Mouse (Mus musculus): ENCODE results near the gene Zp3. TPM values are rescaled to one million over a fixed set of nuclear protein-coding genes. Genes with fewer than 3 reads are reported as not detected.

Zp3 gene
- polyA plus RNA-seq, 1 experiment from 2014 or later, result 0.16 TPM

DNA sequence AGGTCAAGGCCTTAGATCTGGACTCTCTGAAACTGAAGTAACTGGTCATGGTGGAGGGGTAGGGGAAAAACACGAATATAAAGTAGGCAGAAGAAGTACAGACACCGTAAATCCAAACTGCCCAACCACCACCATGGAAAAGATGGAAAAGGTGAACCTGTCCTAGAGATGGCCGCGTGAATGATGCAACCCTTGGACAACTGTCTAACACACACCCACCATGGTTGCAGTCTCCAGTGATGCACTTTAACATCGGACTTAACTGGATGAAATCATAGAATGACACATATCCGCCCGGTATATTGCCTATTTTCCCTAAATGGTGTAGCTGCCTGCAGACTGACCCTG, 44.7 kb upstream of the Zp3 start:
- H3K4me2 ChIP-seq (ENCODE audit: low read length), result peak overlapping the region; percentile 69
- peaks cover 7% of the 10 kb centered on the region for H3K36me3 ChIP-seq (ENCODE audit: insufficient read depth, low read length)
- peak; percentile 34 for ATAC-seq (replicated peaks; ENCODE audit: low FRiP score, low read depth)
- no peak for DNase-seq (ENCODE audit: low spot score)
- no peaks in the 10 kb centered on the region for H3K27me3 ChIP-seq (ENCODE audit: insufficient read depth, low read length)
- 54% methylated on average over 7 of the region's 7 CpGs for WGBS
- H3K27ac ChIP-seq, result peak overlapping the region; percentile 98
- H3K4me3 ChIP-seq (replicated peaks; ENCODE audit: low read depth, low read length), result peak overlapping the region; percentile 83; the same call in 1 of the 2 replicates
- no peak overlapping the region for H3K9ac ChIP-seq (ENCODE audit: low read depth, low read length)
- TF ChIP-seq CTCF (IDR thresholded peaks at IDR 0.05; ENCODE audit: low read depth), result no peak
- H3K4me1 ChIP-seq (replicated peaks; ENCODE audit: insufficient read depth, low read length), result 0 out of 2 replicates have a peak, but pooled peaks cover 3% of the 10 kb centered on the region
- H3K9me3 ChIP-seq (replicated peaks; ENCODE audit: low read length), result no peaks in the 10 kb centered on the region

DNA sequence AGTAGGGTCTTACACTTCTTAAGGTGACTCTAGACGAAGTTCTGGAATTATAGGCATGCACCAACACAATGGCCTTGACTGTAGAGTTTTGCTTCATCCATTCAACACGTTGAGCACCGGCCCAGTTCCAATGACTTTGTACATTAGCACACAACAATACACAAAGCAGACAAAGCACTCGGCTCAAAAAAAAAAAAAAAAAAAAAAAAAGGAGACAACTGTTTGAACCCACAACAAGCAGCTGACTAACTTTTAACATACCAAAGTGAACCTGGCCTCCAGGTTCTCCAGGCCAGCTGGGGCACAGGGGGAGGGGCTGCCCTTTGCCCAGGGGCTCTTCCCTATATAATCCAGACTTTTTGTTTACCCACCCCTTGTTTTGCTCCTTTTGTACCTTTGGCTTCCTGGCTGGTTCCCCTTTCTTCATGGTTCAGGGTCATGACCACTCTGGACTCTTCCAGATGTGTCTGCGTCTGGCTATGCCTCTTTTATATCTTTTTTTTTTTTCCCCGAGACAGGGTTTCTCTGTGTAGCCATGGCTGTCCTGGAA, 44.2 kb upstream of the Zp3 start:
- DNase-seq (ENCODE audit: low spot score), result no peak
- Histone ChIP-seq H3K9me3 (replicated peaks; ENCODE audit: low read length) (no peaks in the 10 kb centered on the region), H3K9ac (ENCODE audit: low read depth, low read length) (no peak overlapping the region), H3K4me3 (replicated peaks; ENCODE audit: low read depth, low read length) (no peak overlapping the region), H3K36me3 (ENCODE audit: insufficient read depth, low read length) (peaks cover 7% of the 10 kb centered on the region; the same call in 1 of the 2 replicates), H3K4me2 (ENCODE audit: low read length) (no peak overlapping the region), H3K27me3 (ENCODE audit: insufficient read depth, low read length) (no peaks in the 10 kb centered on the region), H3K27ac (no peak overlapping the region), H3K4me1 (replicated peaks; ENCODE audit: insufficient read depth, low read length) (0 out of 2 replicates have a peak, but pooled peaks cover 3% of the 10 kb centered on the region)
- ATAC-seq (replicated peaks; ENCODE audit: low FRiP score, low read depth), result no peak
- no peak for TF ChIP-seq CTCF (IDR thresholded peaks at IDR 0.05; ENCODE audit: low read depth)
- 82% methylated on average over 6 of the region's 6 CpGs for WGBS

DNA sequence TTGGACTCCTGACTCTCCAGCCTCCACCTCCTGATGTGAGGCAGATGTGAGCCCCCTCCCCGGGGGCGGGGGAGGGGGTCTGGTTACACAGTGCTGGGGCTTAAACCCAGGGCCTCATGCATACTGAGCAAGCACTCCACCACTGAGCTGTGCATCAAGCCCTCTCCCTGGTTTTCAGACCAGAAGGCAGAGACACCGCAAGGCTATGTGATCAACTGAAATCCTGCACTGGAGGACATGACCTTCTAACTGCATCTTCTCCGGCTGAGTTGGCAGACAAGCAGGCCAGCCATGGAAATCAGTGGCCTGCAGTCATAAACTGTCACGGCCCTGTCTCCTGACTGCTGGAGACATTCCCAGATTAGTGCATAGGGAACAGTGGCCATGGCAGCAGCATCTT, 39.3 kb upstream of the Zp3 start:
- H3K9ac ChIP-seq (ENCODE audit: low read depth, low read length), result no peak overlapping the region
- WGBS, result 36% methylated on average over 5 of the region's 5 CpGs
- ATAC-seq (replicated peaks; ENCODE audit: low FRiP score, low read depth), result no peak
- TF ChIP-seq CTCF (IDR thresholded peaks at IDR 0.05; ENCODE audit: low read depth), result no peak
- H3K27me3 ChIP-seq (ENCODE audit: insufficient read depth, low read length), result no peaks in the 10 kb centered on the region
- no peak overlapping the region for H3K4me3 ChIP-seq (replicated peaks; ENCODE audit: low read depth, low read length)
- H3K27ac ChIP-seq, result no peak overlapping the region
- no peaks in the 10 kb centered on the region for H3K9me3 ChIP-seq (replicated peaks; ENCODE audit: low read length)
- DNase-seq (ENCODE audit: low spot score), result no peak
- H3K4me1 ChIP-seq (replicated peaks; ENCODE audit: insufficient read depth, low read length), result no peaks in the 10 kb centered on the region
- H3K36me3 ChIP-seq (ENCODE audit: insufficient read depth, low read length), result no peaks in the 10 kb centered on the region
- no peak overlapping the region for H3K4me2 ChIP-seq (ENCODE audit: low read length)

DNA sequence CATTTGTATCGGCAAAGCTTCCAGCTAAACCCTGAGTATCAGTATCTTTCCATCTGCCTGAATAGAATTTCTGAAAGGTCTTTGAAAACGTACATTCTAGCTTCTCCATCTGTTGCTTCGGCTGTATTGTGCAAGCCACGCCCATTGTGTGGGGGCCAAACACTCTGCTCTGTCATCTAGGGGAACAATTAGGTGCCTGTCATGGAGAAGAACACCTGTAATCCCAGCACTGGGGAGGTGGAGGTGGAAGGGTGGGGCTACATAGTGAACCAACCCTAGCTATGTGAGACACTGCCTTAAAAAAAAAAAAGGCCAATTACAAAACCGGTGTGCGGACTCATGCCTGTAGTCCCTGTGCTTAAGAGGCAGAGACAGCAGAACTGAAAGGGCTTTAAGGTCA, 37.2 kb upstream of the Zp3 start:
- H3K4me3 ChIP-seq (replicated peaks; ENCODE audit: low read depth, low read length), result no peak overlapping the region
- no peak for DNase-seq (ENCODE audit: low spot score)
- no peak overlapping the region for H3K27ac ChIP-seq
- WGBS, result 66% methylated on average over 6 of the region's 6 CpGs
- ATAC-seq (replicated peaks; ENCODE audit: low FRiP score, low read depth), result no peak
- H3K9me3 ChIP-seq (replicated peaks; ENCODE audit: low read length), result no peaks in the 10 kb centered on the region
- no peak overlapping the region for H3K9ac ChIP-seq (ENCODE audit: low read depth, low read length)
- no peaks in the 10 kb centered on the region for H3K27me3 ChIP-seq (ENCODE audit: insufficient read depth, low read length)
- no peak overlapping the region for H3K4me2 ChIP-seq (ENCODE audit: low read length)
- no peaks in the 10 kb centered on the region for H3K4me1 ChIP-seq (replicated peaks; ENCODE audit: insufficient read depth, low read length)
- H3K36me3 ChIP-seq (ENCODE audit: insufficient read depth, low read length), result no peaks in the 10 kb centered on the region
- no peak for TF ChIP-seq CTCF (IDR thresholded peaks at IDR 0.05; ENCODE audit: low read depth)

DNA sequence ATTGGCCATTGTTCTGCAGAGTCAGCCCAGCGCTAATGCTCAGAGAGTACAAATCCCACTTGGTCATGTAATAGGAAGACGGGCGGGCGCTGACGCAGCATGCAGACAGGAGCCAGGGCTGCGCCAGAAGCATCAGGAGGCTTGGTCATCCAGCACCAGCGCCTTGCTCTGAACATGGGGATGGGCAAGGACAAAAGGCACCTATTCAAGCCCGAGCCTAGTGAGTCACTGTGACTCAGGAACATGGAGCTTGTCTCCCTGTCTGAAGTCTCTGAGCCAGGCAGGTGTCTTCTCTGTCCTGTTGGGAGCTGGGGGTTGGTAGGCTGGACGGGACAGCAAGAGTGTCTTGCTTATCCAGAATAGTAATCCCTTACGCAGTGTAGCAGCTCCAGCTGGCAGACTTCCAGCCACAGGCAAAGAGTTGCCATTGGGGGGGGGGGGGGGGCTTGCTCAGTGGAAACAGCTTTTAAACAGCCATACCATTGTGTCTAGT, 33.9 kb upstream of the Zp3 start:
- Histone ChIP-seq H3K9me3 (replicated peaks; ENCODE audit: low read length) (no peaks in the 10 kb centered on the region), H3K36me3 (ENCODE audit: insufficient read depth, low read length) (no peaks in the 10 kb centered on the region), H3K27me3 (ENCODE audit: insufficient read depth, low read length) (no peaks in the 10 kb centered on the region), H3K4me2 (ENCODE audit: low read length) (no peak overlapping the region), H3K9ac (ENCODE audit: low read depth, low read length) (no peak overlapping the region), H3K4me3 (replicated peaks; ENCODE audit: low read depth, low read length) (no peak overlapping the region), H3K27ac (no peak overlapping the region), H3K4me1 (replicated peaks; ENCODE audit: insufficient read depth, low read length) (no peaks in the 10 kb centered on the region)
- DNase-seq (ENCODE audit: low spot score) (no peak), ATAC-seq (replicated peaks; ENCODE audit: low FRiP score, low read depth) (no peak)
- no peak for TF ChIP-seq CTCF (IDR thresholded peaks at IDR 0.05; ENCODE audit: low read depth)
- WGBS, result 62% methylated on average over 10 of the region's 10 CpGs

DNA sequence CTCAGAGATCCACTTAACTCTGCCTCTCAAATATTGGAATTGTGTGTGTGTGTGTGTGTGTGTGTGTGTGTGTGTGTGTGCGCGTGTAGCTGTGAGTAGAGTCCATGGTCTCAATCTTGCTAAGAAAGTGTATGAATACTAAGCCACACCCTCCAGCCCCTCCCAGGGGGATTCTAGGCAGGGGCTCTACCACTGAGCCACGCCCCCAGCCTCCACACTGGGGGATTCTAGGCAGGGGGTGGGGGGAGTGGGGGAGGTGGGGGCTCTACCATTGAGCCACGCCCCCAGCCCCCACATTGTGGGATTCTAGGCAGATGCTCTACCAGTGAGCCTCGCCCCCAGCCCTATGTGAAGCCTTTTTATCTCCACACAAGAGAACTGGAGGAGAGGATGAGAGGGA, 33.3 kb upstream of the Zp3 start:
- DNase-seq (ENCODE audit: low spot score) (no peak), ATAC-seq (replicated peaks; ENCODE audit: low FRiP score, low read depth) (0 out of 2 replicates have a peak, but pooled peaks have one; percentile 49)
- Histone ChIP-seq H3K27ac (no peak overlapping the region), H3K36me3 (ENCODE audit: insufficient read depth, low read length) (no peaks in the 10 kb centered on the region), H3K9ac (ENCODE audit: low read depth, low read length) (no peak overlapping the region), H3K27me3 (ENCODE audit: insufficient read depth, low read length) (no peaks in the 10 kb centered on the region), H3K9me3 (replicated peaks; ENCODE audit: low read length) (no peaks in the 10 kb centered on the region), H3K4me2 (ENCODE audit: low read length) (no peak overlapping the region), H3K4me1 (replicated peaks; ENCODE audit: insufficient read depth, low read length) (no peaks in the 10 kb centered on the region), H3K4me3 (replicated peaks; ENCODE audit: low read depth, low read length) (no peak overlapping the region)
- TF ChIP-seq CTCF (IDR thresholded peaks at IDR 0.05; ENCODE audit: low read depth), result no peak
- 92% methylated on average over 5 of the region's 5 CpGs for WGBS
